Mouse (Mus musculus) ES-Bruce4 (cell line): ENCODE data around the gene Gstm1. TPM values are rescaled to one million over a fixed set of nuclear protein-coding genes. Genes with fewer than 3 reads are reported as not detected.
"Not testable (repeated sequence)": the region's sequence is repeated elsewhere in the genome, so short reads cannot be mapped to it uniquely, and the experiment has no call there.

Experiments used
- H3K27ac ChIP-seq: 2 replicates; pipeline ENCODE4 v1.5.1; 2012; ENCODE audit warnings: low read length, inconsistent platforms; ENCODE audit not compliant: insufficient read depth
- H3K27me3 ChIP-seq: 2 replicates; pipeline ENCODE4 v1.6.1; 2012; ENCODE audit warnings: mild to moderate bottlenecking, low read length, inconsistent platforms; ENCODE audit not compliant: control insufficient read depth, poor library complexity, insufficient read depth, severe bottlenecking
- H3K36me3 ChIP-seq: 2 replicates; pipeline ENCODE4 v1.6.1; 2012; ENCODE audit warnings: inconsistent platforms, mild to moderate bottlenecking, low read length, moderate library complexity; ENCODE audit not compliant: control insufficient read depth, poor library complexity, insufficient read depth, severe bottlenecking
- H3K4me1 ChIP-seq: one replicate; pipeline ENCODE4 v1.8.1; 2011; ENCODE audit warnings: low read length; ENCODE audit not compliant: control insufficient read depth, insufficient read depth
- H3K4me3 ChIP-seq: 2 replicates; pipeline ENCODE4 v1.5.1; 2011; ENCODE audit warnings: low read depth, mild to moderate bottlenecking, low read length
- H3K9ac ChIP-seq: 2 replicates; pipeline ENCODE4 v1.6.1; 2012; ENCODE audit warnings: low read depth, mild to moderate bottlenecking, inconsistent platforms; ENCODE audit not compliant: poor library complexity, severe bottlenecking
- H3K9me3 ChIP-seq: replicated peaks from 2 replicates; pipeline ENCODE4 v1.6.1; 2012; ENCODE audit warnings: mild to moderate bottlenecking, low read length, inconsistent platforms; ENCODE audit not compliant: control insufficient read depth, poor library complexity, insufficient read depth, severe bottlenecking
- CTCF ChIP-seq: IDR thresholded peaks from one replicate; pipeline ENCODE4 v1.8.1; 2011; ENCODE audit warnings: low read depth, low read length
- EP300 ChIP-seq: IDR thresholded peaks from 2 replicates; pipeline ENCODE4 v1.6.1; 2011; ENCODE audit warnings: low read depth, low read length; ENCODE audit not compliant: insufficient read depth
- POLR2A ChIP-seq: IDR thresholded peaks from one replicate; pipeline ENCODE4 v1.8.1; 2011; ENCODE audit warnings: low read length; ENCODE audit not compliant: insufficient read depth
- polyA plus RNA-seq: library from polyadenylated mRNA; stranded (reverse); fragments of >200 nt; gene quantifications from 2 replicates; pipeline ENCODE4 v1.2.4, GENCODE M21; 2011; ENCODE audit warnings: low read depth; ENCODE audit not compliant: missing spikeins, insufficient read depth, insufficient read length

The Gstm1 gene
- polyA plus RNA-seq, 1 experiment, result 163 TPM

GRCm38 (mm10) chr3:108018190-108018820 is 532 bp upstream of the Gstm1 start:
- H3K4me1 ChIP-seq, result peaks cover 1% of the 10 kb centered on the region
- no peak overlapping the region for H3K4me3 ChIP-seq
- H3K27ac ChIP-seq, result no peak overlapping the region
- no peak overlapping the region for H3K9ac ChIP-seq
- H3K36me3 ChIP-seq, result no peaks in the 10 kb centered on the region
- no peak for TF ChIP-seq POLR2A
- H3K9me3 ChIP-seq, result no peaks in the 10 kb centered on the region
- no peaks in the 10 kb centered on the region for H3K27me3 ChIP-seq

DNA sequence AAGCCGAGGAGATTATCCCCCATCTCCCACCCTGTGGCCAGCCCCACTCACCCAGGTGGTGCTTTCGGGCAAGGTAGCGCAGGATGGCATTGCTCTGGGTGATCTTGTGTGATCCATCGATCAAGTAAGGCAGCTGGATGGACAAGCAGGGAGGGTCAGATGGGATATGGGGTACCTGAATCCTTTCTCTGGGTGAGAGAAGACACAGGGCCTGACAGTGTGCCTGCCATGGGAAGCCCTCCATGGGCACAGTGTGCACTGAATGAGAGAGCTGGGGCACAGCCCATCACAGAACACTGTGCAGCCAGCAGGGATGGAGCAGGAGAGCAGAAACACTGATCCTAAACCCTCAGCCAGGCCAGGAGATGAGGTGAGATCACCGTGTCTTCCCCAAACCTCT is 1.3 kb downstream of the Gstm1 start:
- not testable (repeated sequence) for H3K4me3 ChIP-seq, H3K9me3 ChIP-seq, H3K4me1 ChIP-seq, H3K27me3 ChIP-seq, H3K27ac ChIP-seq, H3K36me3 ChIP-seq, H3K9ac ChIP-seq

GRCm38 (mm10) chr3:108014974-108015346 is 2.8 kb downstream of the Gstm1 start:
- H3K4me1 ChIP-seq, result peaks cover 1% of the 10 kb centered on the region
- H3K27me3 ChIP-seq, result no peaks in the 10 kb centered on the region
- H3K9ac ChIP-seq, result no peak overlapping the region
- H3K36me3 ChIP-seq, result no peaks in the 10 kb centered on the region
- TF ChIP-seq POLR2A (no peak), CTCF (no peak), EP300 (no peak)
- no peaks in the 10 kb centered on the region for H3K9me3 ChIP-seq
- no peak overlapping the region for H3K4me3 ChIP-seq
- H3K27ac ChIP-seq, result no peak overlapping the region

- Histone ChIP-seq H3K9ac (no peak overlapping the region), H3K27ac (no peak overlapping the region), H3K4me3 (no peak overlapping the region), H3K9me3 (no peaks in the 10 kb centered on the region), H3K4me1 (peaks cover 1% of the 10 kb centered on the region), H3K36me3 (no peaks in the 10 kb centered on the region), H3K27me3 (no peaks in the 10 kb centered on the region)
- no peak for TF ChIP-seq EP300
Observed at GRCm38 (mm10) chr3:108014098-108014973, 3.4 kb downstream of the Gstm1 start.

GRCm38 (mm10) chr3:108013331-108013871 is 4.4 kb downstream of the Gstm1 start:
- Histone ChIP-seq H3K36me3 (no peaks in the 10 kb centered on the region), H3K4me3 (no peak overlapping the region), H3K9me3 (no peaks in the 10 kb centered on the region), H3K4me1 (peaks cover 1% of the 10 kb centered on the region), H3K27ac (peak overlapping the region; percentile 24; the same call in 1 of the 2 replicates), H3K27me3 (no peaks in the 10 kb centered on the region), H3K9ac (no peak overlapping the region)
- no peak for TF ChIP-seq CTCF
- TF ChIP-seq POLR2A, result no peak
- no peak for TF ChIP-seq EP300

- no peak overlapping the region for H3K27ac ChIP-seq
Observed at GRCm38 (mm10) chr3:108011558-108011957, 6.2 kb downstream of the Gstm1 start.

More at GRCm38 (mm10) chr3:108011558-108011957, 6.2 kb downstream of the Gstm1 start:
- no peak overlapping the region for H3K9ac ChIP-seq
- TF ChIP-seq EP300 (no peak), POLR2A (no peak), CTCF (no peak)
- H3K4me3 ChIP-seq, result no peak overlapping the region
- H3K9me3 ChIP-seq, result no peaks in the 10 kb centered on the region
- no peaks in the 10 kb centered on the region for H3K36me3 ChIP-seq
- peaks cover 1% of the 10 kb centered on the region for H3K4me1 ChIP-seq
- no peaks in the 10 kb centered on the region for H3K27me3 ChIP-seq
